Mouse (Mus musculus) small intestine, adult 2 months (tissue): ENCODE data around the gene Slc6a9.

Experiments
- CTCF ChIP-seq: fragments of 200-500 bp; IDR thresholded peaks from 2 replicates; pipeline ENCODE4 v1.5.1; 2012; ENCODE audit warnings: low read depth, mild to moderate bottlenecking, control low read depth, inconsistent platforms, low read length, moderate library complexity, mixed read lengths; ENCODE audit not compliant: insufficient replicate concordance, insufficient read length; ENCODE audit errors: extremely low read depth
- POLR2A ChIP-seq: fragments of 200-500 bp; IDR thresholded peaks from 2 replicates; pipeline ENCODE4 v1.6.1; 2012; ENCODE audit warnings: low read depth, mild to moderate bottlenecking, control low read depth, inconsistent platforms, low read length, moderate library complexity

DNA sequence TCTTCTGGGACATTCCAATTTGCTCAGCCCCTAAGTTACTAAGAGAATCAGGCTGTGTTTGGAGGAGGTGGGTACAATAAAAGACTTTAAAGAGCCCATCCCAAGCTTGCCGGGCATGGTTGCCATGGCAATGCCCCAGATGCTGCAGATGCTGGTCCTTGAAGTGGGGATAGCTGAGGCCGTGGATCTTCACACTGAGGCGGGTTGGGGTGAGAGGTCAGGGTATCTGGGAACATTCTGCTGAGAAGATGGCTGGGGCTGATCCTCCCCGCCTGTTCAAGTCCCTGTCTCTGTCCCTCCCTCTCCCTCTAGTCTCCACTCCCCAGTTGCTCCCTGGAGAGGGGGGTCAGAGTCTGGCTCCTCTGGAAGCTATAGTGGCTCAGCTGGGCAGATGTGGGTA is 20.0 kb upstream of the Slc6a9 start:
- TF ChIP-seq POLR2A (no peak), CTCF (no peak)
